Mouse (Mus musculus) kidney, adult 2 months (tissue): ENCODE measurements around the gene Samhd1. TPM values are rescaled to one million over a fixed set of nuclear protein-coding genes. Genes with fewer than 3 reads are reported as not detected.

Experiments used
- DNase-seq: peaks from one replicate; pipeline ENCODE4 v3.0.0; 2021
- H3K27ac ChIP-seq: fragments of 200-500 bp; 2 replicates; pipeline ENCODE4 v1.5.1; 2012; ENCODE audit warnings: low read depth, low read length, control low read depth, inconsistent platforms; ENCODE audit not compliant: insufficient read depth
- H3K27me3 ChIP-seq: fragments of 200-500 bp; replicated peaks from 2 replicates; pipeline ENCODE4 v1.6.1; 2012; ENCODE audit warnings: mild to moderate bottlenecking, moderate library complexity, low read length, inconsistent platforms; ENCODE audit not compliant: control insufficient read depth, insufficient read depth
- H3K36me3 ChIP-seq: fragments of 200-500 bp; 2 replicates; pipeline ENCODE4 v1.6.1; 2012; ENCODE audit warnings: mild to moderate bottlenecking, moderate library complexity, low read length, inconsistent platforms; ENCODE audit not compliant: control insufficient read depth, insufficient read depth
- H3K4me1 ChIP-seq: fragments of 200-500 bp; 2 replicates; pipeline ENCODE4 v1.6.1; 2011; ENCODE audit warnings: low read length; ENCODE audit not compliant: control insufficient read depth, insufficient read depth
- H3K4me3 ChIP-seq: fragments of 200-500 bp; 2 replicates; pipeline ENCODE4 v1.5.1; 2011; ENCODE audit warnings: mild to moderate bottlenecking, low read depth, low read length, control low read depth; ENCODE audit not compliant: insufficient read depth
- CTCF ChIP-seq: fragments of 200-500 bp; conservative IDR thresholded peaks from 2 replicates; pipeline ENCODE4 v1.5.1; 2011; ENCODE audit warnings: low read depth, mild to moderate bottlenecking, control low read depth, low read length, moderate library complexity, mixed read lengths; ENCODE audit not compliant: insufficient read depth, insufficient read length
- POLR2A ChIP-seq: fragments of 200-500 bp; IDR thresholded peaks from one replicate; pipeline ENCODE4 v1.6.1; 2011; ENCODE audit warnings: low read depth, low read length, control low read depth
- WGBS: fragments of 180-500 bp; shearing (Covaris S2); methylation state at CpG from one replicate; pipeline ENCODE4 v1.1.7; 2018; 5-methylcytosine and 5-hydroxymethylcytosine counted together
- polyA plus RNA-seq: library from polyadenylated mRNA; depleted of rRNA; stranded (reverse); fragments of >200 nt; gene quantifications from 2 replicates; pipeline ENCODE4 v1.2.3, GENCODE M21; 2012; rRNA removed

The Samhd1 gene
- 16.4 and 23.5 TPM in 2 replicates for polyA plus RNA-seq

DNA sequence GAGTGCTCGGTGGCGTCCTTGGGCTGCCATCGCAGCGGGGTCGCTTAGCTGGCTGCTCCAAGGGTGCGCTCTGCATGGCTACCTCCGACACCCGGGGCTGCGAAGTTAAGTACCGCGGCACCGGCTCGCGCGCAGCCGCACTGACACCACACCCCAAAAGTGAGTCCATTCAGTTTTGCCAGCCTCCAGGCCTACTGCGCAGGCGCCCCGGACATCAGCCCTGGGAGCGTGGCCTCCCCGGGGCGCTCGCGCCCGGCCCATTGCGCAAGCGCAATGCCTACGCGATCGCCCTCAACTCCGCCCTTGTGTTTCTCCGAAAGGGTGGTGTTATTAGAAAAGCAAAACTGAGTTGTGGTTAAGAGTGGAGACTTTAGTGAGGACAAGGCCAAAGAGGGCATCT is at the start of gene Samhd1:
TSS of gene Samhd1 (minus strand) at position 252 of the 400 bp plus-strand sequence.
- peak within 1 kb of the TSS; percentile 84 for H3K4me3 ChIP-seq
- H3K36me3 ChIP-seq = no peaks in the 10 kb centered on the region
- H3K4me1 ChIP-seq = no peaks in the 10 kb centered on the region
- H3K27me3 ChIP-seq = no peaks in the 10 kb centered on the region
- H3K27ac ChIP-seq = peak within 1 kb of the TSS; percentile 70
- DNase-seq = peak; percentile 98
- no peak for TF ChIP-seq POLR2A
- TF ChIP-seq CTCF = no peak
- WGBS = under 1% methylated on average over 32 of the region's 32 CpGs

DNA sequence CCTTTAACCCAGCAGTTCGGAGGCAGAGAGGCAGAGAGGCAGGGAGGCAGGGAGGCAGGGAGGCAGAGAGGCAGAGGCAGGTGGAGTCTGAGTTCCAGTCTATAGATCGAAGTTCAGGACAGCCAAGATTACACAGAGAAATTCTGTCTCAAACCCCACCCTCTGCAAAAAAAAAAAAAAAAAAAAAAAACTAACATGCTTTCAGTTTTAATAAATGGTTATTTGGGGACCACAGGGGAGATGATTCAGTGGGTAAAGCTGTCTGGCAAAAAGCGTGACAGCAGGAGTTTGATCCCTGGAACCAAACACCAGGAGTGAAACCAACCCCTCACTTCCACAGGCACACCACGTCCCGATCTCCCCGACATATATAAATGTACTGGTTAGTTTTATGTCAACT is 43.1 kb upstream of the Samhd1 start:
- WGBS = 72% methylated on average over 6 of the region's 6 CpGs
- H3K4me1 ChIP-seq = no peaks in the 10 kb centered on the region
- no peaks in the 10 kb centered on the region for H3K27me3 ChIP-seq
- no peak for TF ChIP-seq CTCF
- TF ChIP-seq POLR2A = no peak
- no peaks in the 10 kb centered on the region for H3K36me3 ChIP-seq
- H3K4me3 ChIP-seq = no peak overlapping the region
- H3K27ac ChIP-seq = no peak overlapping the region
- no peak for DNase-seq

DNA sequence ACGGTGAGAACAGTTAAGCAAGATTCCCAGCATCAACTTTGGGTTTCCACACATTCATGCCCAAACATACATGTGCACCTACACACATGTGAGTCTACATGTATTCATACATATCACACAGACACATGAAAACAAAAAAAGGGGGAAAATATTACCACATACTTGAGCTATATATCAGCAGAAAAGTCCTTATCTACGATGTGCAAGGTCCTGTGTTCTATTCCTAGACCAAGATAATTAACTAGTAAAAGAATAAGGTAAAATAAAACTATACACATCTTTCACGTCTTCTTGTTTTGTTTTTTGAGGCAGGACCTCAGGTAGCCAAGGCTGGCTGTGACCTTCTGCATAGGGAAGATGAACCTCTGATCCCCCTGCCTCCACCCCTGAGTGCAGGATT is 41.2 kb upstream of the Samhd1 start:
- 95% methylated on average over 3 of the region's 3 CpGs for WGBS
- no peak overlapping the region for H3K4me3 ChIP-seq
- no peaks in the 10 kb centered on the region for H3K27me3 ChIP-seq
- no peak for DNase-seq
- H3K4me1 ChIP-seq = no peaks in the 10 kb centered on the region; the same call in 1 of the 2 replicates
- H3K27ac ChIP-seq = no peak overlapping the region
- H3K36me3 ChIP-seq = no peaks in the 10 kb centered on the region
- TF ChIP-seq CTCF (no peak), POLR2A (no peak)

DNA sequence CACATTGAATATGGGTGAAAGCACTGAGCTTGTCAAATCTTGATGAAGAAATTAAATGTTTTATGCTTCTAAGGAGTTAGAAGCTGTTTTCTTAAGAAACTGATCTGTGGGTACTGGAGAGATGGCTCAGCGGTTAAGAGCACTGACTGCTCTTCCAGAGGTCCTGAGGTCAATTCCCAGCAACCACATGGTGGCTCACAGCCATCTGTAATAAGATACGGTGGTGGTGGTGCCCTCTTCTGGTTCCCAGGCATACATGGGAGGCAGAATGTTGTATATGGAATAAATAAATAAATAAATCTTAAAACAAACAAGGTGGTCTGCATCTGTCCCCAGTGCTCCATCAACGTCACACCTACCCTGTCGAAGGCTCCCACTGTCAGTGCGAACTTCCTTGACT is 39.4 kb upstream of the Samhd1 start:
- H3K4me3 ChIP-seq = no peak overlapping the region
- no peaks in the 10 kb centered on the region for H3K36me3 ChIP-seq
- TF ChIP-seq POLR2A (no peak), CTCF (no peak)
- 69% methylated on average over 5 of the region's 5 CpGs for WGBS
- H3K4me1 ChIP-seq = no peaks in the 10 kb centered on the region; the same call in 1 of the 2 replicates
- H3K27me3 ChIP-seq = no peaks in the 10 kb centered on the region
- peak; percentile 16 for DNase-seq
- H3K27ac ChIP-seq = no peak overlapping the region

DNA sequence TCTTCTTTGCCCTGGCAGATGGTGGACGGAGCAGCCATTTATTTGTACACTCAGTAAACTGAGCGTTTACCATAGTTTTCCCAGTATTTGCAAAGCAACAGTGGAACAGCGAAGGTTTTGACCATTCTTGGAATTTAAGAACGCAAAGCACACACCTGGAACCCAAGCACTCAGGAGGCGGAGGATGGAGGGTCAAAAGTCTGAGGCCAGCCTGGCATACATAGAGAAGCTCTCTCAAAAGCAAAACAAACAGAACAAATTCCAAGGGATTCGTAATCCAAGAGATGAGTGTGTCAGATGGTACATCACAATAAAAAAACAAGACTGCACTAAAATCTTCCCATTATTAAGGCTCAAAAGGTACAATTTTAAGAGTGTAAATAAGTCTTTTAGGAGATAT is 38.5 kb upstream of the Samhd1 start:
- TF ChIP-seq CTCF (no peak), POLR2A (no peak)
- no peaks in the 10 kb centered on the region; the same call in 1 of the 2 replicates for H3K4me1 ChIP-seq
- no peak overlapping the region for H3K27ac ChIP-seq
- no peaks in the 10 kb centered on the region for H3K27me3 ChIP-seq
- DNase-seq = peak; percentile 35
- H3K4me3 ChIP-seq = no peak overlapping the region
- 87% methylated on average over 6 of the region's 6 CpGs for WGBS
- H3K36me3 ChIP-seq = no peaks in the 10 kb centered on the region

DNA sequence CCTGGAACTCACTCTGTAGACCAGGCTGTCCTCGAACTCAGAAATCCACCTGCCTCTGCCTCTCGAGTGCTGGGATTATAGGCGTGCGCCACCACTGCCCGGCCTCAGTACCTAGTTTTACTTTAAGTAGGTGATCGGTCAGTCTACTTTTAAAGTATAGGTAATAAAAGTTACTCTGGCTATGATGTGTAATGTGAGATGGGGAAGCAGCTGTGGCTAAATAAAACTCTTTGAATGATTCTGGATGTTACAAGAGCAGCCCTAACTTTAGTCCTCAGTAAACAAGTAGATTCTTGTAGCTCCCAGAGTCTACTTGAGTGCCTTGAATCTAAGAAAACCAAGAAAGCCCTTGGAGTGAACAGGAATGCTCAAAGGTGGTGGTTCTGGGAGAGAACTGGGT is 37.9 kb upstream of the Samhd1 start:
- no peak overlapping the region for H3K4me3 ChIP-seq
- no peak for DNase-seq
- no peaks in the 10 kb centered on the region for H3K27me3 ChIP-seq
- H3K4me1 ChIP-seq = no peaks in the 10 kb centered on the region; the same call in 1 of the 2 replicates
- H3K36me3 ChIP-seq = no peaks in the 10 kb centered on the region
- TF ChIP-seq POLR2A (no peak), CTCF (no peak)
- 91% methylated on average over 6 of the region's 6 CpGs for WGBS
- H3K27ac ChIP-seq = no peak overlapping the region

DNA sequence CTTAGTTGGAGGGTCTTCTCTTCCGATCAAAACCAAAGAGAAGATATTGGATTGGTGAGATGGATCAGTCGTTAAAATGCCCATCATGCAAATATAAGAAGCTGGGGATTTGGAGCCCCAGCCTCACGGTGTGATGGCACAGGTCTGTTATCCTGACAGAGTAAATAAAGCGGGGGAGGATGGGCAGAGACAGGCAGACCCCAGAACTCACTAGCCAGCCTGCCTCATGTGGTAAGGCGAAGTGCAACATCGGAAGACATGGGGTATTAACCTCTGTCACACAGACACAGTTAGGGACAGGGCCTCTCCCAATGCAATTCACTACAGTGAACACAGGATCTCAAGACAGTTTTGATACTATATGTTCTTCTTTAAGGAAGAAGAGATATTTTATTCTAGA is 35.6 kb upstream of the Samhd1 start:
- DNase-seq = no peak
- 76% methylated on average over 6 of the region's 6 CpGs for WGBS
- H3K27ac ChIP-seq = no peak overlapping the region
- H3K36me3 ChIP-seq = no peaks in the 10 kb centered on the region
- H3K4me3 ChIP-seq = no peak overlapping the region
- H3K4me1 ChIP-seq = no peaks in the 10 kb centered on the region; the same call in 1 of the 2 replicates
- no peaks in the 10 kb centered on the region for H3K27me3 ChIP-seq
- TF ChIP-seq CTCF = no peak
- TF ChIP-seq POLR2A = no peak
